Mouse (Mus musculus): ENCODE measurements at regions not wholly inside any gene's neighbourhood (a gene's known extent, or its start where the extent isn't known, plus 50 kb on each side); places are given as distances from the start of the nearest gene placed in this dataset.

- H3K9ac ChIP-seq, result no peak overlapping the region
- H3K4me3 ChIP-seq, result no peak overlapping the region
- peak overlapping the region; percentile 38 for H3K27ac ChIP-seq
- H3K27me3 ChIP-seq, result no peaks in the 10 kb centered on the region
- peaks cover 22% of the 10 kb centered on the region for H3K9me3 ChIP-seq
- no peak for ATAC-seq (ENCODE audit: insufficient number of reproducible peaks, low FRiP score, low TSS enrichment, low read depth)
- H3K4me1 ChIP-seq, result peaks cover 15% of the 10 kb centered on the region; the same call in 1 of the 2 replicates
- H3K36me3 ChIP-seq, result no peaks in the 10 kb centered on the region
- no peak overlapping the region for H3K4me2 ChIP-seq
- 75% methylated on average over 8 of the region's 8 CpGs for WGBS
These were observed 61.1 kb downstream of the Rtl1 start for GRCm38 (mm10) chr12:109539046-109539445.

GRCm38 (mm10) chr12:109538641-109539040 is 61.5 kb downstream of the Rtl1 start:
- no peaks in the 10 kb centered on the region for H3K27me3 ChIP-seq
- no peaks in the 10 kb centered on the region for H3K36me3 ChIP-seq
- no peak for ATAC-seq (ENCODE audit: insufficient number of reproducible peaks, low FRiP score, low TSS enrichment, low read depth)
- H3K4me1 ChIP-seq, result peaks cover 17% of the 10 kb centered on the region; the same call in 1 of the 2 replicates
- peaks cover 22% of the 10 kb centered on the region for H3K9me3 ChIP-seq
- no peak overlapping the region for H3K4me3 ChIP-seq
- WGBS, result 64% methylated on average over 3 of the region's 3 CpGs
- no peak overlapping the region for H3K4me2 ChIP-seq
- H3K9ac ChIP-seq, result no peak overlapping the region
- H3K27ac ChIP-seq, result peak overlapping the region; percentile 38

- Histone ChIP-seq H3K27ac (peak overlapping the region; percentile 84; the same call in 1 of the 2 replicates), H3K9ac (no peak overlapping the region), H3K27me3 (no peaks in the 10 kb centered on the region), H3K36me3 (no peaks in the 10 kb centered on the region), H3K4me2 (no peak overlapping the region), H3K4me3 (no peak overlapping the region), H3K4me1 (peaks cover 34% of the 10 kb centered on the region), H3K9me3 (peaks cover 17% of the 10 kb centered on the region; the same call in 1 of the 2 replicates)
- ATAC-seq (ENCODE audit: insufficient number of reproducible peaks, low FRiP score, low TSS enrichment, low read depth), result no peak
- 81% methylated on average over 3 of the region's 3 CpGs for whole genome bisulfite sequencing
These were observed 63.6 kb downstream of the Rtl1 start for GRCm38 (mm10) chr12:109536536-109536935.

- peak; percentile 49; the same call in 1 of the 2 replicates for ATAC-seq (ENCODE audit: insufficient number of reproducible peaks, low FRiP score, low TSS enrichment, low read depth)
- Histone ChIP-seq H3K4me3 (no peak overlapping the region), H3K4me1 (peaks cover 39% of the 10 kb centered on the region), H3K9ac (no peak overlapping the region), H3K4me2 (no peak overlapping the region), H3K36me3 (no peaks in the 10 kb centered on the region), H3K27ac (peak overlapping the region; percentile 60), H3K27me3 (no peaks in the 10 kb centered on the region), H3K9me3 (peaks cover 9% of the 10 kb centered on the region)
- 38% methylated on average over 8 of the region's 8 CpGs for WGBS
These were observed 67.7 kb downstream of the Rtl1 start for GRCm38 (mm10) chr12:109532392-109532791.

GRCm38 (mm10) chr12:109531347-109532023 is 68.6 kb downstream of the Rtl1 start:
- no peak overlapping the region for H3K4me3 ChIP-seq
- peaks cover 11% of the 10 kb centered on the region for H3K9me3 ChIP-seq
- no peak overlapping the region for H3K9ac ChIP-seq
- WGBS, result 74% methylated on average over 8 of the region's 8 CpGs
- H3K27ac ChIP-seq, result peak overlapping the region; percentile 60
- no peak for ATAC-seq (ENCODE audit: insufficient number of reproducible peaks, low FRiP score, low TSS enrichment, low read depth)
- no peaks in the 10 kb centered on the region for H3K36me3 ChIP-seq
- H3K4me1 ChIP-seq, result peaks cover 35% of the 10 kb centered on the region
- no peaks in the 10 kb centered on the region for H3K27me3 ChIP-seq
- H3K4me2 ChIP-seq, result no peak overlapping the region

- no peak for ATAC-seq (ENCODE audit: insufficient number of reproducible peaks, low FRiP score, low TSS enrichment, low read depth)
These were observed 69.7 kb downstream of the Rtl1 start for GRCm38 (mm10) chr12:109530215-109531050.

GRCm38 (mm10) chr12:109529501-109529900 is 70.6 kb downstream of the Rtl1 start:
- H3K27me3 ChIP-seq, result no peaks in the 10 kb centered on the region
- H3K36me3 ChIP-seq, result no peaks in the 10 kb centered on the region
- no peak overlapping the region for H3K4me2 ChIP-seq
- 61% methylated on average over 6 of the region's 6 CpGs for WGBS
- no peak overlapping the region for H3K9ac ChIP-seq
- H3K4me1 ChIP-seq, result peaks cover 26% of the 10 kb centered on the region
- peaks cover 11% of the 10 kb centered on the region for H3K9me3 ChIP-seq
- no peak overlapping the region for H3K4me3 ChIP-seq
- ATAC-seq (ENCODE audit: insufficient number of reproducible peaks, low FRiP score, low TSS enrichment, low read depth), result no peak
- H3K27ac ChIP-seq, result no peak overlapping the region

More at GRCm38 (mm10) chr12:109530215-109531050, 69.7 kb downstream of the Rtl1 start:
- no peak overlapping the region for H3K9ac ChIP-seq
- H3K9me3 ChIP-seq, result peaks cover 11% of the 10 kb centered on the region
- no peaks in the 10 kb centered on the region for H3K27me3 ChIP-seq
- H3K36me3 ChIP-seq, result no peaks in the 10 kb centered on the region
- H3K27ac ChIP-seq, result no peak overlapping the region
- WGBS, result 66% methylated on average over 18 of the region's 19 CpGs
- H3K4me2 ChIP-seq, result no peak overlapping the region
- H3K4me1 ChIP-seq, result peaks cover 34% of the 10 kb centered on the region
- H3K4me3 ChIP-seq, result no peak overlapping the region

- no peaks in the 10 kb centered on the region for H3K27me3 ChIP-seq
- H3K27ac ChIP-seq, result no peak overlapping the region
- H3K4me2 ChIP-seq, result no peak overlapping the region
- peaks cover 28% of the 10 kb centered on the region for H3K4me1 ChIP-seq
- no peak overlapping the region for H3K4me3 ChIP-seq
- WGBS, result 57% methylated on average over 5 of the region's 5 CpGs
- H3K9me3 ChIP-seq, result peaks cover 11% of the 10 kb centered on the region
- H3K36me3 ChIP-seq, result no peaks in the 10 kb centered on the region
- no peak for ATAC-seq (ENCODE audit: insufficient number of reproducible peaks, low FRiP score, low TSS enrichment, low read depth)
- H3K9ac ChIP-seq, result no peak overlapping the region
These were observed 71.2 kb downstream of the Rtl1 start for GRCm38 (mm10) chr12:109528966-109529365.

- H3K9me3 ChIP-seq, result peaks cover 11% of the 10 kb centered on the region
- peak overlapping the region; percentile 27 for H3K4me3 ChIP-seq
- peaks cover 30% of the 10 kb centered on the region for H3K4me1 ChIP-seq
- peak overlapping the region; percentile 41 for H3K4me2 ChIP-seq
- no peak for ATAC-seq (ENCODE audit: insufficient number of reproducible peaks, low FRiP score, low TSS enrichment, low read depth)
- H3K27ac ChIP-seq, result no peak overlapping the region
- no peaks in the 10 kb centered on the region for H3K36me3 ChIP-seq
- WGBS, result 48% methylated on average over 27 of the region's 27 CpGs
- H3K9ac ChIP-seq, result no peak overlapping the region
- no peaks in the 10 kb centered on the region for H3K27me3 ChIP-seq
These were observed 71.9 kb downstream of the Rtl1 start for GRCm38 (mm10) chr12:109528263-109528545.

- Histone ChIP-seq H3K4me2 (peak overlapping the region; percentile 41), H3K9ac (no peak overlapping the region), H3K27ac (no peak overlapping the region), H3K27me3 (no peaks in the 10 kb centered on the region), H3K9me3 (peaks cover 11% of the 10 kb centered on the region), H3K4me1 (peaks cover 26% of the 10 kb centered on the region), H3K36me3 (no peaks in the 10 kb centered on the region), H3K4me3 (peak overlapping the region; percentile 27)
- 58% methylated on average over 29 of the region's 29 CpGs for WGBS
- no peak for ATAC-seq (ENCODE audit: insufficient number of reproducible peaks, low FRiP score, low TSS enrichment, low read depth)
These were observed 72.5 kb downstream of the Rtl1 start for GRCm38 (mm10) chr12:109527414-109528262.

GRCm38 (mm10) chr12:109525613-109526012 is 73.0 kb downstream of the Dlk1 start:
- no peaks in the 10 kb centered on the region for H3K36me3 ChIP-seq
- H3K4me2 ChIP-seq, result no peak overlapping the region
- peaks cover 15% of the 10 kb centered on the region for H3K4me1 ChIP-seq
- no peaks in the 10 kb centered on the region for H3K27me3 ChIP-seq
- H3K27ac ChIP-seq, result no peak overlapping the region
- WGBS, result 64% methylated on average over 9 of the region's 9 CpGs
- peaks cover 11% of the 10 kb centered on the region for H3K9me3 ChIP-seq
- no peak for ATAC-seq (ENCODE audit: insufficient number of reproducible peaks, low FRiP score, low TSS enrichment, low read depth)
- H3K9ac ChIP-seq, result no peak overlapping the region
- no peak overlapping the region for H3K4me3 ChIP-seq
